Mouse (Mus musculus) kidney, adult 9 months (tissue): Measurements from ENCODE around the gene Dhrs2.
A peak's percentile ranks its signal among the peaks of the same experiment; 100 is the strongest.

Experiments
- DNase-seq: peaks from one replicate; pipeline ENCODE4 v3.0.0; 2022

Gene Dhrs2

DNA sequence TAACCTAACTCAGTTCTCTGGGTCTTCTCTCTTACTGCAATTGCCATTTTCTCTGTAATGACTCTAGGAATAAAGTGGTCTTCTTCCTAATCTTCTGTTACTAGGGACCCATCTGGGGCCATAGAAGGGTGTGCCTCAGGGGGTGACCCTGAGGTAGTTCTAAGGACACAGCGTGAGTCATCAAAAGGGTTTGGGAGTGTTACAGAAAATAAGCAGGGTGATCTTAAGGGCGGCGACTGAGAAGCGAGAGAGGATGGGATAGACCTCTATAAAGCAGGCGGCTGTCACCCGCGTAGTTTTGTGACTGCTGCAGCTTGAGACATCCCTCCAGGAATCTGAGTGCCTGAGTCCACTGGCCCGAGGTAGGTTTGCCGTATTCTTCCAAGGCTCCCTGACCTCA, at the start of gene Dhrs2:
Gene Dhrs2 (plus strand): TSS at position 301 of the 400 bp plus-strand sequence.
- no peak for DNase-seq

DNA sequence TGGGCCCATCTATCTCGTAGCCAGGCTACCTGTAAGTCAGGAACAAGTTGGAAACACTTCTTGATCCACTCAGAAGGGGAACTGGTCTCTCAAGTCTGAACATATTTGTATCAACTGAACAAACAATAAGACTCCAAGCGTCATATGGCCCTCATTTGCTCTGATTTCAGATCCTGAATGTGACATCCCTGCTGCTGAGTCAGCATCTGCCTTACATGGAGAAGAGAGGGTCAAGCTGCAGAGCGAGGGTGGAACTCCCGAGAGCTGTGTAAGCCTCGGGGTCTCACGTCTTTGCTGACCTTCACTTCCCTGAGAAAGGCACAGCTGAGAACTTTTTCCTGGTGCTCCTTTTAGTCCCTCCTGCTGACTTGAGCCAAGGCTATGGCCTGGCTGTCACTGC, 47.6 kb upstream of the Dhrs2 start:
- no peak for DNase-seq

DNA sequence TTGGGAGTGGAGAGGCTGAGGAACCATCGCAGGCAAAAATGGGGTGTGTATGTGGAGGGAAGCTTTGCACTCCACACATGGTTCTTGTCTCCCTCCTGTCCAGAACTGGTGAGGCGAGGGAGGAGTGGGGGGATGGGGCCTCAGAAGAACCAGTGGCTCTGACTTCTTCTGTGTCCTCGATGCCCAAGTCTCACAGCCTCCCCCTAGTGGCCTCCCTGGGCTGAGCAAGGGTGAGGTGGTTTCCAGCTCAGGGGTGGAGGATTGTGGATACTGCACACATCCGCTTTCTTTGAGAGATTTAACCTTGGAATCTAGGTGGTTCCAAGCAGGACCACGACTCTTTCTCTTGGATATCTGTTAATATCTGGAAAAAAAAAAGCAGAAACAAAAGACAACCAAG, 44.5 kb upstream of the Dhrs2 start:
- DNase-seq, result peak; percentile 51

DNA sequence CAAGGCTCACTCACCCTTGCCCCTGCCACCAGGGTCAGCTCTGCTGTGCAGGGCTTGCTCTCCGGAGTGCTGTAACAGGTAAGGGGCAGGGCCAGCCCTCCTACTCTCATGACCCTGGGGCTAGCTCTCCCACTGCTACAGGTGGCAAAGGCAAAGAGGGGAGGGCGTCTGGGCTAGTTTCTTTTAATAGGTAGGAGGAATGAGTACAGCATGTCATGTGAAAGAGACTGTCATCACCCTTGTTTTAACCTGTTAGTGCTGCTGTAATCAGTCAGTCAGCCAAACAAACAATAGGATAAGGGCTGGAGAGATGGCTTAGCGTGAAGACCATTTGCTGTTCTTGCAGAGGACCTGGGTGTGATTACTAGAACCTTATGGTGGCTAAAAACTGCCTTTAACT, 40.9 kb upstream of the Dhrs2 start:
- no peak for DNase-seq

DNA sequence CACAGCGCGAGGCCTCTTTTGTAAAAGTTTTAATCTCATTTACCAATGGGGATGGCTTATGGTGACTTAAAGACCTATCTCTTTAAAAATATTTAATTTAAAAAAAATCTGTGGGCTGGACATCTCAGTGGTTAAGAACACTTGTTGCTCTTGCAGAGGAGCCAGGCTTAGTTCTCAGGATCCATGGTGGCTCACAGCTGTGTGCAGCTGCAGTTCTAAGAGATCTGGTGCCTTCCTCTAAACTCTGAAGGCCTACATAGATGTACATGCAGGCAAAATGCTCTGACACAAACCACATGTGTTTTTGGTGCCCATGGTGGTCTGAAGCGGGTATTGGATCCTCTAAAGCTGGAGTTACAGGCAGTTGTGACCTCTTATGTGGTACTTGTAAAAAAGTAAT, 38.6 kb upstream of the Dhrs2 start:
- no peak for DNase-seq

DNA sequence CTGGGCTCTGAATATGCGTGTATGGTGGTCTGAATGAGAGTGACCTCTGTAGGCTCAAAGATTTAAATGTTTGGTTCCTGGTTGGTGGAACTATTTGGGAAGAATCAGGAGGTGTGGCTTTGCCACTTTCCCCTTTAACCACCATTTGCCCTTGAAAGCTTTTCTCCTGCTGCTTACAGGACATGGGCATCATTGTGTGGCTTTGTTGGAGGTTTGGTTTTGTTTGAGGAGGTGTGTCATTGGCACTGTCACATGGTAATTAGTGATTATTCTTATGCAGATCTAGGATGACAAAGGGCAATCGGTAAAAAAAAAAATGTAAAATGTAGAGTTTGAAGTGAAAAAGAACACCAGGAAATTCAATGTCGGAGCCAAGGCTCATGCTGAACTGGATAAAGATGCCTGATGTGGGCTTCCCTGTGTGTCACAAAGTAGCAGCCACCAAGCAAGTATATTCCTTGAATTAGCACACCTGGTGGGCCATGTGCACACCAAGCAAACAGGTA, 37.1 kb upstream of the Dhrs2 start:
- no peak for DNase-seq

DNA sequence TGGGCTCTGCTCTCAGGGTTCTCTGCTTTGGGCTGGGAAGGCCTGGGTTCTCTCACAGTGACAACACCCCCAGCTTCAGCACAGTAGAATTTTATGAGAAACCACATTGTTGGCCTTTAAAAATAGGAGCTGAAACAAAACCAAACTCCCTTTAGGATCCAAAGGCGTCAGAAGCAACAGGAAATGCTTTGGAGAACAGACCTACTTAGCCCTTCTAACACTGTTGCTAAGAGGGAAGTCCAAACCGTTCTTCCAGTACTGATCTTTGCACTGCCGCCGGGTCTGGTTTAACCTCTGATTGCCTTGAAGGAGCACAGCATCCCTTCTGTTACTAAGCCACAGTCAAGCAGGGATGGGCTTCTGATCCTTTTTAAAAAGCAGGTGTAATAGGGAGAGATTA, 33.3 kb upstream of the Dhrs2 start:
- DNase-seq, result peak; percentile 4

DNA sequence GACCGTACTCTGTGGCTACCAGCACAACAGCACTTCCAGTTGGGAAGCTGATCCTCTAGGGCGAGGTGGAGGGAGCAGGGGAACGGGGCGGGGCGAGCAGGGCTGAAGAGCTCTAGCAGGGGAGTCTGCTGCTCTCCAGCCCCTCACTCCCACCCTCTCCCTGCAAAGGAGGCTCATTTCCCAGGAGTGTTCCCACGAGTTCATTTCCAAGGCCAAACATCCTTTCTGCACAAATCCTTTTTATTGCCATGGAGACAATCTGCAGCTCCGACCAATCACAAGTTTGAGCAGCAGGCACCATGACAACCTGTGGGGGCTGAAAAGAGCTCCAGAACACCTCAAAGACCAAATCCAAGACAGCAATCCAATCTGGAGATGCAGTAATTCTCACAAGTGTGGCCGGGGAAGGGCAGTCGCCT, 32.4 kb upstream of the Dhrs2 start:
- DNase-seq, result no peak

DNA sequence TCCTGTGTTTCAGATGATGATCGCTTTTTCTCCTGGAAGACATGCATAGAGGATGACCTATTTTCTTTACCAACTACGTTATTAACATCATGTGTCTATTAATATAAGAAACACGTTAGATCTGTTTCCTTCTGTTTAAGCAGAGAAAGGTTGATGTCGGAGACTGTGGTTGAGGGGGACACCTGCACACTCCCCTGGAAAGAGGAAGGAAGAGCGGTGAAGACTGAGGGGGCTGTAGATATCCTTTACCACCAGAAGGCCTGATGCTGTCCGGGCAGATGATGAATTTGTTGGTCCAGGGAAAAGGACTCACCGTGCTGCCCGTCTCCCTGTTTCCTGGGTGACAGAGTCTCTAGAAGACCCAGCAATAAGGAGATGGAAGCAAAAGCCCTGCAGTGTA, 28.5 kb upstream of the Dhrs2 start:
- no peak for DNase-seq

DNA sequence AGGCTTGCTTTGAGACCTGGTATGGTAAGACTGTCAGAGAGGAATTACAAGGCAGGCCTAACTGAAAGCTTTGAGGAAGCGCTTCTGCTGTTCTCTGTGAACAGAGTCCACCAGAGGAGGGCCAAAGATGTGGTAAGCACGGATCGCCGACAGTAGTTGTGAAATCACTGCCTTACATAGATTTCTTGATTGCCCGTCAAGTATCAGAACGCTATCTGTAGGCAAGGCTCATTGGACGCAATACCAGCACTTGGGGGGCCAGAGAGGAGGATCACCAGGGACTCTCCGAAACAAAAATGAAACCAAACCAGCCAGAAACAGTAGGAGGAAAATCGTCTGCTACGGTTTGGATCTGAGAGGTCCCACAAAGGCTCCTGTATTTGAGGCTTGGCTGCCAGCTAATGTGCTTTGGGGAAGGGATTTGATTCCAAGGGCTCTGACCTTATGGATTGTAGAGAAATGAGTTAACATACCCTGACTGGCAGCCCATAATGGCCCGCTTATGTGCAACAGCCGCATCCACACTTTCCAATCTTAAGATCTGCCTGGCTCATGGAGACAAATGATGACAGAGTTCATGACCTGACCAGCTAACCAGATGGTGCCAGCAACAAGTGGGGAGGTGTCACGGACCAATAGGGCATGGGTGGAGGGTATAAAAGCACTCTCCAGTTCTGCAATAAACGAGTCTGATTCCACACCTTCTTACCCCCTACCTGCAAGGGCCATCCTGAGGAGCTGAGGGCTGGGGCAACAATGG, 27.8 kb upstream of the Dhrs2 start:
- peak; percentile 48 for DNase-seq

DNA sequence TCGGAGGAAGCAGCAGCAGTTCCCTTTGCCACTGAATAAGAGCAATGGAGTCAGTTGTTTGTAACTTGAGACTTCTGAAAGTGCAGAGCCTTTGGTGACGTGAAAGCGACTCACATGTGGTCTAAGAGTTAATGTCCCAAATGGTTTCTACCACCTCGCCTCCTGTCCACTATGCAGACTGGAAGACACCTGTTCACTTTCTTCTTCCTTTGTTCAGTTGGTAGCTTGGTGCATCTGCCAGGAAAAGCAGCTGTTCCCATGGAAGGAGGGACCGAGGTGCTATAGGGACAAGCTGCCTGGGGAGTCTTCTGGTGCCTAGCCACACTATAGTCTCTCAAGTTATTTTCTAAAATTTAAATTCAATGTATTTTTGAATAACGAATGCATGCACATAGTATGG, 27.0 kb upstream of the Dhrs2 start:
- no peak for DNase-seq

DNA sequence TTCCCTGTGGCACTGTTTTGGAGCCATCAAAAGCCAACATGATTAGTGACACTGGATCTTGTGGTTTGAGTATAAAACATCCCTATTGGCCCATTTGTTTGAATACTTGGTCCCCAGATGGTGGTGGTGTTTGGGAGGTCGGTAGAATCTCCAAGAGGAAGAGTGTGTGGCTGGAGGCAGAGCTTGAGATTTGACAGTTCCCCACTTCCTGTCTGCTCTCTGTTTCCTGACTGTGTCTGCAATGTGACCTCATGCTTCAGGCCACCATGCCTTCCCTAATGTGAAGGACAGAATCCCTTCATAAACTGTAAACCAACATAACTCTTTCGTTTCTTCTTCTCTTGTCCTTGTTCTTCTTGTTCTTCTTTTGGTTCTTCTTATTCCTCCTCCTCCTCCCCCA, 24.7 kb upstream of the Dhrs2 start:
- DNase-seq, result no peak

DNA sequence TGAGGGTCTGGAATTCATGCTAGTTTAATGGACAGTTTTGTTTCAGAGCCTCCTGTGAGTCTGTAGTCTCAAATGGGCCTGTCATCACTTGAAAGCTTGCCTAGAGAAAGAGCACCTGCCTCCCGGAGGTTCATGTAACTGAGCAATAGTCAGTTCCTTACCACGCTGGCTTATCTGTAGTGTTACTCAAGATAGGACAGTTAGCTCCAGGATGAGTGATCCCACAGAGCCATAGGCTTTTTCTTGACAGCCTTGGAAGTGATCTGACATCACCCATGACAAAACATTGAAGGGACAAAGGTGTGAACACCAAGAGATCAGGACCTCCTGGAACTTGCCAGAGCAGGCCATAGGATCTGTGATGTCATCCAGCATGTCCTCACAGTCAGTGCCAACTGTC, 23.6 kb upstream of the Dhrs2 start:
- DNase-seq, result no peak

DNA sequence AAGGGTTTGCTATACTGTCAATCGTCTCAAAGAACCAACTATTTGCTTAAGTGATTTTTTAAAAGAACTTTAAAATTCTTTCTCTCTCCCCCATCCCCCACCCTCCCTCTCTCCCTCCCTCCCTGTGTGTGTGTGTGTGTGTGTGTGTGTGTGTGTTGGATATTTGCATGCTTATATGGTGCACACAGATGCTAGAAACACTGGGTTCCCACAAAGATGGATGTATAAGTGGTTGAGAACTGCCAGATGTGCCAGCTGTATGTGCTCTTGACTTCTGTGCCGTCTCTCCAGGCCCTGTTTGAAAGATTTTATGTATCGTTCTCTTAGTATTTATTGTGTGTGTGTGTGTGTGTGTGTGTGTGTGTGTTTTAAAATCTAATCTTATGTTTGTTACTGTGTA, 17.3 kb upstream of the Dhrs2 start:
- DNase-seq, result no peak

DNA sequence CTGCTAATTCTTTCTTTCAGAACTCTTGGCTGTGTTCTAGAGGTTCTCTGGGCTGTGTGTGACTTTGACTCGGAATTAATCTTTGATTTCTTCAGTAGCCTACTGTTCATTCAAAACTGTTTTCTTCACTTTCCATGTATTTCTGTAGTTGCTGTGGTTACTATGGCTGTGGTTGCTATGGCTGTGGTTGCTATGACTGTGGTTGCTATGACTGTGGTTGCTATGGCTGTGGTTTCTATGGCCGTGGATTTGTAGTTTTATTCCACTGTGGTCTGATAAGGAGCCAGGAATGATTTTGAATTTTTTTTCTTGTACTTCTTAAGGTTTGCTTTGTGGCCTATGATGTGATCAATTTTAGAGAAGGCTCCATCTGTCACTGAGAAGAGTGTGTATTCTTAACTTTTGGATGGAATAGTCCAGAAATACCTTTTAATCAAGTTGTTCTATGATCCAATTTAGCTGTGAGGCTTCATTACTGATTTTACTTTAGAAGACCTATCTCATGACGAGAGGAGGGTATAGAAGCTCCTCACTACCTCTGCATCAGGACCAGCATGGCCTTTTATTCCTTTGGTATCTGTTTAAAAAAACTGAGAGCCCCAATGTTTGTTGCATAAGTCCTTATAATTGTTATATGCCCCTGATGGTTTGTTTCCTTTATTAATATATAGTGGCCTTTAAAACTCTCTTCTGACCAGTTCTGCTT, 16.6 kb upstream of the Dhrs2 start:
- DNase-seq, result no peak

DNA sequence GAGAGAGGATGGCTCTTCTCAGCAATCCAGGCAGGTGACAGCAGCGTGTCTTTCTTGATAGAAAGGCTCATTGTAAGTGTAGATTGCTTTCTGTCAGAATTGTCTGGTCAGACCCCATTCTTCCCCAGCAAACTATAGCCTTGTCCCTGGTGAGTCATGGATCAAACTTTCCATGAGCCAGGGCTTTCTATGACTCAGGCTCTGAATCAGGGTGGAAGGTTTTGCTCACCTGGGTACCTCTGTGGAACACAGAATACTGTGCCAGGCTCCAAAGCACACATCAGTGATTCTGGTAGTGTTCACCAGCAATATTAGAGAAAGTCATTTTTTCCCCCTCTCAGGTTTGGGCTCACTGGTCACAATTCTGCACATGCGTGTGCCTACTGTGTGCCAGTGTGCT, 13.5 kb upstream of the Dhrs2 start:
- no peak for DNase-seq

DNA sequence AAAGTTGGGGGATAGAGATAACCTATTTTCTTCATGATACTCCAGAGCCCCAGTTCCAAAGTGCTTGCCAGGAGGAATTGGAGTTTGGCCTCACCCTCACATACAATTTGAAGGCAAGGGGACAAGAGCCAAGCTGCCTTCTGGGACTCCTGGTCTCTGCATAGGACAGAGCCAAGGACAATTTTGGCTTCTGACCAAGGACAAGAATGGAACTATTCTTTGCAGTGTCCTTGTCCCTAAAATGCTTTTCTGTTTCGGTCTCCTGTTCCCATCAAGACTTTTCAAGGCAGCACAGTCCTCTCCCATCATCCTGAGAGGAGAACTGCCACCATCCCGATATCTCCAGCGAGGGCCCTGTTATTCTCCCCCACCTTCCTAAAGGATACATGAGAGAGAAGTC, 8.2 kb upstream of the Dhrs2 start:
- no peak for DNase-seq

DNA sequence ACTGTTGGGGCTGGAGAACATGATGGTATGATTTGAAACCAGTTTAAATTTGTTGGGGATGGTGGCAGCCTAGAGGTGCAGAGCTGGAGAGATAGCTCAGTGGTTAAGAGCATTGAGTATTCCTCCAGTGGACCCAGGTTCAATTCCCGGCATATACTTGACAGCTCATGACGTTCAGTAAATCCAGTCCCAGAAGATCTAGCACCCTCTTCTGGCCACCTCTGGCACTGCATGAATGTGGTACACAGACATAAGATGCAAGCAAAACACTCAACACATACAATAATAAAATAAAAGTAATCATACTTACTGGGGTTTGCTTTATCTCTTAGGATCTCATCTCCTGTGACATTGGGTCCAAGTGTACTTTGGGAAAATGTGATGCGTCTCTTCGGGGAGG, 7.3 kb upstream of the Dhrs2 start:
- peak; percentile 48 for DNase-seq

DNA sequence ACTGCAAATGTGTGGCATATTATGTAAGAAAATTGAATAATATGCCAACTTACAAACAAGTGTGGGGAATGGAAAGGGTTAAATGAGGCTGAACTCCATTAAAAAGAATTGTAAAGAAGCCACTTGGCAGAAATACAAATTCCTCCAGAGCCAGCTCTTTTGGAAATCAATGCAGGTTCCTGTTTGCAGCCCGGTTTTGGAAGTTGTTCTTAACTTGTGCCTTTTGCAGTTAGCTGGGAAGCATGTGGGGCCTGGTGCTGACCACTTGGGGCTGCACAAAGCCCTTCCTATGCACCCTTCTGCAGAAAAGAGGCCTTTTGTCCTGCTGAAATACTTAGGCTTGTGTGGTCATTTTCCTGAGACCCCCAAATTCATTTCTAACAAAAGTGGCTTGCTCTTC, 1.4 kb downstream of the Dhrs2 start:
- no peak for DNase-seq

DNA sequence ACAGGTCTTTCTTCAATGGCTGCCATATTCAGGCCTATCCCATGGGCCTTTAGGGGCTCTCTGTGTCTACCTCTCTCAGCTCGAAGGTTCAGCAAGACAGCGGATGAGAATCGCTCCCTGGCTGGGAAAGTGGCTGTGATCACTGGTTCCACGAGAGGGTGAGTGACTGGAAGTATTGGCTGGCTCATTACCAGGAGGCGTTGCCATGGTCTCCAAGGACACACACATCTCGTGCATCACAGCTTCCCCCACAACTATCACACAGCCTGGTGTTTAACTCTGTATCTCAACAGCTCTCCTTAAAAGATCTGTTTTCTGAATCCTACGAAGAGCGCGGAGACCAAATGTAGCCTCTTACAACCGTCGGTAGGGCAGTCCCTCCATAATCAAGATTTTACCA, 12.8 kb downstream of the Dhrs2 start:
- no peak for DNase-seq

DNA sequence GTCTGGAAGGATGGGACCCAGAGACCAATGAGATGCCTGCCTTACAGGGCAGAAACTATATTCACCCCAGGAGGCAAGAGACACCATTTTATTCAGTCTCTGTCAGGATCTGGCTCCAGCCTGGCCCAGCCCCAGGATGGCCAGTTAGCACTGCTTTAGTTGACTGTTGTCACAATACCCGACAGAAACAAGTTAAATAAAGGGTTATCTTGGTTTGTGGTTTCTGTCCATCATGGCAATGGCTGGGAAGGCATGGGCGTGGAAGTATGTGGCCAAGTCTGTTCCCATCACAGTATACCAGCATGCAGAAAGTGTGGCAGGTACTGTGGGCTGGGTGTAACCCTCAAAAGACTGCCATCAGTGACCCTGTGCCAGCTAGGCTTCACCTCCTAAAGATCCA, 14.9 kb downstream of the Dhrs2 start:
- DNase-seq, result no peak

DNA sequence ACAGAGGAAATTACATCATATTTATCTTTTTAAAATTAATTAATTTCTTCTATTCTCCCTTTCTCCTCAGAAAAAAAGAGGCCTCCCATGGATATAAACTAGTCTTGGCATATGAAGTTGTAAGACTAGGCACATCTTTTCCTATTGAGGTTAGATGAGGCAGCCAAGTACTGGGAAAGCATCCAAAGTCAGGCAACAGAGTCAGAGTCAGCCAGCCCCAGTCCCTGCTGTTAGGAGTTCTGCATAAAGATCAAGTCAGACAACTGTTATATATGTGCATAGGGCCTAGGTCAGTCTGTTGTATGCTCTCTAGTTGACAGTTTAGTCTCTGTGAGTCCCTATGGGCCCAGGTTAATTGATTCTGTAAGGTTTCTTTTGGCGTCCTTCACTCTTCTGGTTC, 20.9 kb downstream of the Dhrs2 start:
- DNase-seq, result no peak

DNA sequence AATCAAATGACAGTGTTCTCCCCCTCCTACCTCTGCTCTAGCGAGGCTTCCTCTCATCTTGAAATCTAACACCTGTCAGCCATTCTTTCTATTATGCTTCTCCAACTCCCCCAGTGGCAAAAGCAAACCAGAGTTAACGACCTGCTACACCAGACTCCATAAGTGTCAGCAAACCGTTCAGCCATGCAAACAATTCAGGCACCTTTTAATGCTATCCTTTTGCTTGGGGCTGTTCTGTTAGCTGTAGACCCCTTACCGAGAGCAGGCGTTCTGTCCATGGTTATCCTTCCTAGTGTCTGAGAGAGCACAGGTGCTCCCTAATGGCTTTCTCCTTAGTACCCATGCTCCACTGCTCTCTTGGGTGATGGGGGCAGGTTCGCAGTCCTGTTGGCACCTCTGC, 25.4 kb downstream of the Dhrs2 start:
- no peak for DNase-seq

DNA sequence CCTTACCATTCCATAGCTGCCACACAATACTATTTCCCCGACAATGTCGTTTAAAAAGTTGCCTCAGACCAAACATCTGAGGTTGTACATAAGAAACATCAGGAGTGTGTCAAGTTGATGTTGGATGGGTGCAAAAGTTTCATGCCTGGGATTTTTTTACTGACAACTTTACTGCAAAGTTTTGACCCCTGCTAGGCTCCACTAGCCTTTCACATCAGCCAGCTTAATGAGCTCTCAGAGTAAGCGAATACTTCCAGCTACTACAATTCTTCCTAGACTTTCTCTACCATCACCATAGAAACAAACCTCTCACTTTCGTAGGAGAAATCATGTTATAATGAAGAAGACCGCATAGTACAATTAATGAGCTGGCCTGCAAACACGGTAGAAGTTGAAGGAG, 26.5 kb downstream of the Dhrs2 start:
- DNase-seq, result peak; percentile 20

DNA sequence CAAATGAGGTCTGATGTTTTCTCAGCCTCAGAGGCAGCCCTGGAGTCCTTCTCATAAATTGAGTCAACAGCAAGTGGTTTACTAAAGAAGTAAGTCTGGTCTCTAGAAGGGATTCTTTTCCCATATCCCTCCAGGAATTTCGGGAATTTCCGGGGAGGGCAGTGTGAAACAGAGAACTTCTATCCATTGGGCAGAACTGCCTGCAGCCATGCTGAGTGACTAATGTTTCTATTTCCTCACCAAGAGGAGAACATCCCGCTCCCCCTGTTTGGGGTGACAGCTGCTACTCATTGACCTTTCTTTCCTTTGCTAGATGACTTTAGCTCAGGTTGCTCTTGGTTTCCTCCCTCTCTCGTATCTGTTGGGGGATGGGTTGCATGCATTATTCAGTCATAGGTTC, 31.8 kb downstream of the Dhrs2 start:
- peak; percentile 10 for DNase-seq
